Mouse (Mus musculus) heart, embryonic 16.5 days (tissue): ENCODE data around the gene Slc9a6. TPM values are rescaled to one million over a fixed set of nuclear protein-coding genes. Genes with fewer than 3 reads are reported as not detected.

Source experiments
- ATAC-seq: fragments of 200-750 bp; cut with Nextera tagmentation; replicated peaks from 2 replicates; pipeline ENCODE4 v1.8.0; 2017; ENCODE audit warnings: moderate number of reproducible peaks; ENCODE audit not compliant: insufficient read depth, low FRiP score; ENCODE audit errors: extremely low read depth
- H3K27ac ChIP-seq: fragments of 300-500 bp; sonication (generic); 2 replicates; pipeline ENCODE4 v1.5.1; 2014; ENCODE audit warnings: mild to moderate bottlenecking, low read length, control low read depth, moderate library complexity
- H3K27me3 ChIP-seq: fragments of 300-500 bp; sonication (generic); 2 replicates; pipeline ENCODE4 v1.6.1; 2014; ENCODE audit warnings: low read length, mixed read lengths; ENCODE audit not compliant: control insufficient read depth, insufficient read depth
- H3K36me3 ChIP-seq: fragments of 300-500 bp; sonication (generic); 2 replicates; pipeline ENCODE4 v1.6.1; 2014; ENCODE audit not compliant: control insufficient read depth, insufficient read depth
- H3K4me1 ChIP-seq: fragments of 300-500 bp; sonication (generic); 2 replicates; pipeline ENCODE4 v1.6.1; 2014; ENCODE audit warnings: low read length, mixed read lengths; ENCODE audit not compliant: control insufficient read depth, insufficient read depth
- H3K4me2 ChIP-seq: fragments of 300-500 bp; sonication (generic); 2 replicates; pipeline ENCODE4 v1.6.1; 2014; ENCODE audit warnings: low read depth, mild to moderate bottlenecking, control low read depth, low read length
- H3K4me3 ChIP-seq: fragments of 300-500 bp; sonication (generic); 2 replicates; pipeline ENCODE4 v1.5.1; 2014; ENCODE audit warnings: mild to moderate bottlenecking, control low read depth, low read length
- H3K9ac ChIP-seq: fragments of 300-500 bp; sonication (generic); 2 replicates; pipeline ENCODE4 v1.6.1; 2014; ENCODE audit warnings: low read length, control low read depth
- H3K9me3 ChIP-seq: fragments of 300-500 bp; sonication (generic); replicated peaks from 2 replicates; pipeline ENCODE4 v1.6.1; 2016; ENCODE audit warnings: low read length; ENCODE audit not compliant: control insufficient read depth
- WGBS: fragments of 180-500 bp; shearing (Covaris S2); extraction: QIAGEN DNeasy Blood & Tissue Kit; methylation state at CpG from one replicate; pipeline ENCODE4 v1.1.7; 2014; 5-methylcytosine and 5-hydroxymethylcytosine counted together
- polyA plus RNA-seq: library from polyadenylated mRNA; unstranded; fragments of >200 nt; fragmentation: Nextera tagmentation; extraction: Ambion mirVana; gene quantifications from 2 replicates; pipeline ENCODE4 v1.2.1, GENCODE M21; 2015

Slc9a6 gene
- polyA plus RNA-seq, 1 experiment from 2014 or later, result 7.1 TPM

GRCm38 (mm10) chrX:56677736-56678135, 68.2 kb downstream of the Slc9a6 start:
- H3K4me3 ChIP-seq, result no peak overlapping the region
- WGBS, result 59% methylated on average over 6 of the region's 6 CpGs
- no peak overlapping the region for H3K27ac ChIP-seq
- no peak overlapping the region for H3K9ac ChIP-seq
- no peaks in the 10 kb centered on the region for H3K36me3 ChIP-seq
- no peaks in the 10 kb centered on the region for H3K9me3 ChIP-seq
- no peak overlapping the region for H3K4me2 ChIP-seq
- H3K27me3 ChIP-seq, result no peaks in the 10 kb centered on the region
- no peak for ATAC-seq
- H3K4me1 ChIP-seq, result peaks cover 2% of the 10 kb centered on the region; the same call in 1 of the 2 replicates

- Histone ChIP-seq H3K27me3 (no peaks in the 10 kb centered on the region), H3K4me1 (peaks cover 2% of the 10 kb centered on the region; the same call in 1 of the 2 replicates), H3K9me3 (no peaks in the 10 kb centered on the region), H3K4me2 (no peak overlapping the region), H3K27ac (no peak overlapping the region), H3K9ac (no peak overlapping the region), H3K36me3 (no peaks in the 10 kb centered on the region), H3K4me3 (no peak overlapping the region)
- ATAC-seq, result no peak
- 59% methylated on average over 6 of the region's 6 CpGs for WGBS
Observed at GRCm38 (mm10) chrX:56679066-56679465, 69.5 kb downstream of the Slc9a6 start.

GRCm38 (mm10) chrX:56682156-56682720, 72.7 kb downstream of the Slc9a6 start:
- ATAC-seq, result no peak
- no peaks in the 10 kb centered on the region for H3K27me3 ChIP-seq
- no peak overlapping the region for H3K4me2 ChIP-seq
- H3K27ac ChIP-seq, result no peak overlapping the region
- no peak overlapping the region for H3K4me3 ChIP-seq
- no peaks in the 10 kb centered on the region for H3K9me3 ChIP-seq
- 0 out of 2 replicates have a peak, but pooled peaks cover 2% of the 10 kb centered on the region for H3K4me1 ChIP-seq
- no peak overlapping the region for H3K9ac ChIP-seq
- H3K36me3 ChIP-seq, result no peaks in the 10 kb centered on the region
- 71% methylated on average over 1 of the region's 1 CpGs for WGBS

- no peak overlapping the region for H3K27ac ChIP-seq
- WGBS, result 72% methylated on average over 10 of the region's 10 CpGs
- 0 out of 2 replicates have a peak, but pooled peaks cover under 1% of the 10 kb centered on the region for H3K4me1 ChIP-seq
Observed at GRCm38 (mm10) chrX:56683521-56683920, 74.0 kb downstream of the Slc9a6 start.

GRCm38 (mm10) chrX:56692554-56692953, 83.0 kb downstream of the Slc9a6 start:
- 84% methylated on average over 6 of the region's 6 CpGs for WGBS
- H3K4me3 ChIP-seq, result no peak overlapping the region
- no peak overlapping the region for H3K9ac ChIP-seq
- H3K4me2 ChIP-seq, result no peak overlapping the region
- no peaks in the 10 kb centered on the region for H3K36me3 ChIP-seq
- H3K9me3 ChIP-seq, result no peaks in the 10 kb centered on the region
- no peak for ATAC-seq
- H3K4me1 ChIP-seq, result no peaks in the 10 kb centered on the region
- no peak overlapping the region for H3K27ac ChIP-seq
- H3K27me3 ChIP-seq, result no peaks in the 10 kb centered on the region

More at GRCm38 (mm10) chrX:56683521-56683920, 74.0 kb downstream of the Slc9a6 start:
- no peak overlapping the region for H3K4me2 ChIP-seq
- no peaks in the 10 kb centered on the region for H3K27me3 ChIP-seq
- no peak for ATAC-seq
- no peak overlapping the region for H3K9ac ChIP-seq
- H3K36me3 ChIP-seq, result no peaks in the 10 kb centered on the region
- H3K9me3 ChIP-seq, result no peaks in the 10 kb centered on the region
- H3K4me3 ChIP-seq, result no peak overlapping the region

- Histone ChIP-seq H3K36me3 (no peaks in the 10 kb centered on the region), H3K9me3 (no peaks in the 10 kb centered on the region), H3K4me1 (no peaks in the 10 kb centered on the region), H3K4me3 (no peak overlapping the region), H3K4me2 (no peak overlapping the region), H3K9ac (no peak overlapping the region), H3K27ac (no peak overlapping the region), H3K27me3 (no peaks in the 10 kb centered on the region)
- no peak for ATAC-seq
- 57% methylated on average over 2 of the region's 2 CpGs for WGBS
Observed at GRCm38 (mm10) chrX:56694539-56694938, 85.0 kb downstream of the Slc9a6 start.

GRCm38 (mm10) chrX:56697199-56697780, 87.7 kb downstream of the Slc9a6 start:
- 78% methylated on average over 6 of the region's 6 CpGs for WGBS
- Histone ChIP-seq H3K9ac (no peak overlapping the region), H3K27me3 (no peaks in the 10 kb centered on the region), H3K36me3 (no peaks in the 10 kb centered on the region), H3K4me2 (no peak overlapping the region), H3K9me3 (no peaks in the 10 kb centered on the region), H3K4me3 (no peak overlapping the region), H3K27ac (no peak overlapping the region), H3K4me1 (no peaks in the 10 kb centered on the region)
- no peak for ATAC-seq

GRCm38 (mm10) chrX:56697886-56698285, 88.3 kb downstream of the Slc9a6 start:
- no peak for ATAC-seq
- Histone ChIP-seq H3K27ac (no peak overlapping the region), H3K9me3 (no peaks in the 10 kb centered on the region), H3K27me3 (no peaks in the 10 kb centered on the region), H3K36me3 (no peaks in the 10 kb centered on the region), H3K9ac (no peak overlapping the region), H3K4me1 (no peaks in the 10 kb centered on the region), H3K4me3 (no peak overlapping the region), H3K4me2 (no peak overlapping the region)
- WGBS, result 80% methylated on average over 4 of the region's 4 CpGs

GRCm38 (mm10) chrX:56701261-56701660, 91.7 kb downstream of the Slc9a6 start:
- H3K4me2 ChIP-seq, result no peak overlapping the region
- H3K9ac ChIP-seq, result no peak overlapping the region
- H3K4me1 ChIP-seq, result no peaks in the 10 kb centered on the region
- no peak overlapping the region for H3K4me3 ChIP-seq
- no peak overlapping the region for H3K27ac ChIP-seq
- no peaks in the 10 kb centered on the region for H3K36me3 ChIP-seq
- ATAC-seq, result no peak
- WGBS, result 60% methylated on average over 3 of the region's 3 CpGs
- H3K27me3 ChIP-seq, result no peaks in the 10 kb centered on the region
- H3K9me3 ChIP-seq, result no peaks in the 10 kb centered on the region
